Mouse (Mus musculus) lung, postnatal 0 days (tissue): ENCODE results near the gene Serpinf2.

Experiments
- CTCF ChIP-seq: IDR thresholded peaks from 2 replicates; pipeline ENCODE4 v1.5.1; 2016; ENCODE audit warnings: antibody characterized with exemption, mild to moderate bottlenecking
- EP300 ChIP-seq: IDR thresholded peaks from 2 replicates; pipeline ENCODE4 v1.6.1; 2016; ENCODE audit warnings: antibody characterized with exemption, mild to moderate bottlenecking, control low read depth

GRCm38 (mm10) chr11:75399411-75399841 is 40.0 kb downstream of the Serpinf2 start:
- no peak for TF ChIP-seq EP300
- no peak for TF ChIP-seq CTCF
